Mouse (Mus musculus) fat pad, adult 2 months (tissue): ENCODE results near the gene Tcap.

Experiments used
- DNase-seq: peaks from one replicate; pipeline ENCODE4 v3.0.0-alpha.2; 2011; ENCODE audit warnings: low read depth, low spot score; ENCODE audit errors: extremely low read depth

The Tcap gene

GRCm38 (mm10) chr11:98354445-98354844, 29.2 kb upstream of the Tcap start:
- DNase-seq = no peak

GRCm38 (mm10) chr11:98355732-98356299, 27.8 kb upstream of the Tcap start:
- DNase-seq = no peak

DNA sequence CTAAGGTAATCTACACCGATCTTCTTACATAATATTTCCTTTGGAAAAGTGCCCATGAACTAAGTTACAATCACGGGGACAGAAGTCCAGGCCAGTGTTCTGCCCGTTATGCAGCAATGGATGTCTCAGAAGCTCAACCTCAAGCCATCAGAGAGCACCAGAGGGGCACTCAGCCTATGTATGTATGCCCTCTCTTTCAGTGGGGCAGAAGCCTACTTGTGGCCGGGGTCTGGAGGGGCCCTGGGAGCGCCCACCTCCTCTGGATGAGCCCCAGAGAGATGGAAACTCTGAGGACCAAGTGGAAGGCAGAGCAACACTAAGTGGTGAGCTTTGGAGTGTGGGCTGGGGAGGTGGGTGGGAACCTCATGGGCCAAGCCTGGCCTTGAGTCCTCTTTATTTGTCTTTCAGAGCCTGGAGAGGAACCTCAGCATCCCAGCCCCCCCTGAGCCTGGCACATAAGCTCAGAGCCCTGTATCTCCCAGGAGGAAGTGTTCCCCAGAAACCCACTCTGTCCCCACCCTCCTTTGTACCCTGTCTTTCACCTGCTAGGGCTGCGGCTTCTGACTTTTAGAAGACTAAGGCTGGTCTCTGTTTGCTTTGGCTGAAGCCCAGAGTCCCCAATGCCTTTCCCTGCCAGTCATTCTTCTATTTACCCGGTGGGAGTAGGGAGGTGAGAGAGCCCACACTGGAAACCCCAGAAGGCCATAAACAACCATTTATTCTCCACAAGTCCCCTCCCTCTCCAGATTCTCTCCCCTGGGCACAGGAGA, 26.8 kb upstream of the Tcap start:
- no peak for DNase-seq

GRCm38 (mm10) chr11:98357396-98358160, 26.0 kb upstream of the Tcap start:
- DNase-seq = no peak

GRCm38 (mm10) chr11:98358161-98359083, 25.2 kb upstream of the Tcap start, which contains the start of gene Stard3:
Gene Stard3, plus strand, starts transcription at chr11:98358368.
- DNase-seq = no peak

DNA sequence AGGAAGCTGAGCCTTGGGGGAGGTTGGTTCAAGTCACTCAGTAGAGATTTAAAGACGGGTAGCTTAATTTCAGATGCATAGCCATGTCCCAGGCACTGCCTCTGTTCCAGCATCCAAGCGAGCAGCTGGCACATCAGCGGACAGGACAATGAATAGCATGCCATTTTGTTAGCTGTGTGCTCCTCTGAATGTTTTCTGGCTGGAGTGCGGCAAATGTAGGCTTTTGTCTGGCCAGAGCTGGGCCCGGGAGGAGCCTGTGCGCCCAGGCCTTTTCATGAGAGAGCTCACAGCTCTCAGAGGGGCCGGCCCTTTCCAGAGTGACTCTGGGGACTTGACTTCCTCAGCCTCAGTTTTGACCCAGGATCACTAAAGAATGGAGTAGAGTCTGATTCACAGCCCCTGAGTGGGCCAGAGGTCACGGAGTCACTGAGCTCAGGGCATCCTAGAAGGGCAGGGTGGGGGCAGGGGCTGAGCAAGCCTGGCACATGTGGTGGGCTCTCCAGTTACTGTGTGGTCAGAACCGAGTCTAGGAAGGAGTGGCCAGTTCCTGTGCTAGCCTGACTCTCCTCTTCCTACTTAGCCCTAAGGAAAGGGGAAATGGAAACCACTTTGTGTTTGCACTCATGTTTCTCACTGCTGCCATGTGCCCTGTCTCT, 22.6 kb upstream of the Tcap start:
- DNase-seq = no peak

DNA sequence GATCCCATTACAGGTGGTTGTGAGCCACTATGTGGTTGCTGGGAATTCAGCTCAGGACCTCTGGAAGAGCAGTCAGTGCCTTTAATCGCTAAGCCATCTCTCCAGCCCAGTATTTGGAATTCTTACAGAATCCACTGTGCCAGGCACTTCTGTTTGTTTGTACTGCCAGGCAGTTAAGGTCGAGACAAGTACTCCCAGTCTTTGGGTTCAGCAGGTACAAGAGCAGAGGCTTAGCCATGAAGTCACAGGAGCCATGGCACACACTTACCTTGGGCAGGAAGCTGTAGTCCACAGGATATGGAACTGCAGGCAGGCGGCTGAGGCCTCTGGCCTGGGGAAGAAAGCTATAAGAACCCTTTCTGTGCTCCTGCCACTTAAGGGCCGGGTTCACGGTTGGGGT, 19.8 kb upstream of the Tcap start:
- DNase-seq = no peak

- no peak for DNase-seq
These were observed 19.2 kb upstream of the Tcap start for GRCm38 (mm10) chr11:98364410-98364809.

- no peak for DNase-seq
These were observed 17.3 kb upstream of the Tcap start for GRCm38 (mm10) chr11:98366290-98366689.

DNA sequence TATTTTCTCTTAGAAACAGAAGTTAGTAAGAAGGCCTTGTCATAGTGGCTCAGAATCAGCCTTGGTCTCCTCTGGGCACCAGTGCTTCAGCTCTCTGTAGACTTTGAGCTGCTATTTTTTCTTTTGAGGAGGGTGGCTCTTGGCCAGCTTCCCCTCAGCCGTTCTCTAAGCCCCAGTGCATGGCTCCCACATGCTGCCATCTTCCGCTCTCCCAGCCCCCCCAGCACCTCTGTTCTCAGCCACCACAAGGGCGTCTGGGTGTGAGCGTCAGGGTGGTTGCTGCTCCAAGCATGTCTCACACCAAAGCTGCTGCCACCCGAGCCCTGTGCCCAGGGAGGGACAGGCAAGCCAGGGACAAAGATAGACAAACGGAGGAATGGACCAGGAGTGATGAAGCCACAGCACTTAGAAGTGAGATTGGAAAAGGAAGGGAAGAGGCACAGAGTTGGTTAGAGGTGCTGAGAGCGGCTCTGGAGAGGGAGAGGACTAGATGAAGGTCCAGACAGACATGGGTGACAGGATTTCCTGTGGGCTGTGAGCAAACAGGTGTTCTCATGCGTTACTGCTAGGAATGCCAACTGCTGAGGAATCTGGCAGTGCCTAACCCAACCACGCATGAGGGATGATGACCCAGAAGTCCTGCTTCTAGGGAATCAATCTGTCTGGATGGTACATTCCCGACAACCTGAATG, 16.3 kb upstream of the Tcap start:
- no peak for DNase-seq

- DNase-seq = no peak
These were observed 15.8 kb upstream of the Tcap start for GRCm38 (mm10) chr11:98367863-98368186.

DNA sequence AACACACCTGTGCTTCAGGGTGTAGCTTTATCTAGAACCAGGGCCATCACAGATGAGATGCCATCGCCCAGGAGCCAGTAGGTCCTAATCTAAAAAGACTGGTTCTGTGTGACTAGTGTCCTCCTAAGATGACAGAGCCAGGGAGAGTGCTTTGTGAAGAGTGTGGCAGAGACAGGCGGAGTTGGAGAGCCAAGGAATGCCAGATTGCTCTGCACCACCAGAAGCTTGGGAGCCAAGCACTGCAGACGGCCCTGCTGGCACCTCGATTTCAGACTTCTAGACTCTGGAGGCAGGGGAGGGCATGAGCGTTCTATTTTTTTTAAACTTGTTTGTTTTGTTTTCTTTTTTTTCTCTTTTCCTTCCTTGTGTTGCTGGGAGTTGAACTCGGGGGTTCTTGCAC, 14.3 kb upstream of the Tcap start:
- DNase-seq = no peak

GRCm38 (mm10) chr11:98370588-98370987, 13.0 kb upstream of the Tcap start:
- DNase-seq = no peak

GRCm38 (mm10) chr11:98371556-98372240, 11.9 kb upstream of the Tcap start:
- DNase-seq = no peak

GRCm38 (mm10) chr11:98372406-98372805, 11.2 kb upstream of the Tcap start:
- no peak for DNase-seq

DNA sequence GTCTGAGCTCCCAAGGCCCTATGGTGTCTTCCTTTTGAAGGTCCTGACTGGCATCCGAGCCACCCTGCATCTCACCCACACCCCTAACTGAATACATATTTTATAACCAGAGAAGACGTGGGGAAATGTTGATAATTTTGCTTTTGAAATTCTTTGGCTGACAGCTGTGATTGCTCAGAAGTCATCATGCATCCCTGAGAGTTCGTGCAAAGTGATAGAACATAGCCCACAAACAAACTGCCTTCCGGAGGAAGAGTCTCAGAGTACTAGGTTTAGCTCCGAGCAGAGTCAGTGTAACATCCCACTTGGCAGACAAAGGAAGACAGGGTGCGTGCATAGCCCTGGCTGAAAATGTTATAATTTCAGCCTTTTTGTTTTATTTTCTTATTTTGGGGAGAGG, 10.4 kb upstream of the Tcap start:
- no peak for DNase-seq

DNA sequence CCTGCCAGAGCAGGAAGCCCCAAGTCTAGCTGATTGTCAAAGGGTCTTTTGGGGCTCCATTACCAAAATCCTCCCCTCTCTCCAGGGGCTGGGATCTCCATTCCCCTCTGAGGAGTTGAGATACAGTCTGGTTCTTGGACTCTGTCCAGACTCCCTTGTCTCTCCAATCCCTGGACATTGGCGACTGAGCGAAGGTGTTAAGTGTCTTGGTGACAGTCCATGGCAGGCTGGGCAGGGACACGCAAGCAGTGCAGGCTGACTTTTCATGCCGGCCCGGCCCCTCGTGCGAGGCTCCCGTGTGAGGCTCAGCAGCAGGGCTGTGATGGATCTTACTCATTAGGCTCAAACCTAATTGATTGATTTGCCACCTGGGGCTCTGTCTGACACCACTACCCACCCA, 9.3 kb upstream of the Tcap start:
- DNase-seq = no peak

DNA sequence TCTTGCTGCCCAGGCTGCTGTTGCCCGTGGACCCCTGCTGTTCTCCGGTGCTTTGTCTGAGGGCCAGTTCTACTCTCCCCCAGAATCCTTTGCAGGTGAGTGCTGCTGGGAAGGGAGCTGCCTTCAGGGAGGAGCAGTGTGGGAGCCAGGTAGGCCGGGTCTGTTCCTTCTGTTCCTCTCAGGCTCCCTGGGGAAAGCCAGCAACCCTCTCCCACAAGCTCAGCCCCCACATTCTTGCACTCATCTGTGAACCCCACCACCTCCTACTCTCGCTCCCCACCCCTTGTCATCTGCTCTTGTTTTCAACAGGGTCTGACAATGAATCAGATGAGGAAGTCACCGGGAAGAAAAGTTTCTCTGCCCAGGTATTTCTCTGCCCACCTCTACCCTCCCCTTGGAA, 6.9 kb upstream of the Tcap start:
- no peak for DNase-seq

GRCm38 (mm10) chr11:98377787-98378186, 5.8 kb upstream of the Tcap start:
- DNase-seq = no peak
